Mouse (Mus musculus) limb, embryonic 14.5 days (tissue): ENCODE measurements around the gene Tspo. TPM values are rescaled to one million over a fixed set of nuclear protein-coding genes. Genes with fewer than 3 reads are reported as not detected.
A peak's percentile ranks its signal among the peaks of the same experiment; 100 is the strongest.

Source experiments
- ATAC-seq: fragments of 200-750 bp; cut with Nextera tagmentation; 2 replicates; pipeline ENCODE4 v1.8.0; 2017; ENCODE audit warnings: low read depth, moderate number of reproducible peaks, moderate TSS enrichment; ENCODE audit not compliant: low FRiP score
- DNase-seq: peaks from one replicate; pipeline ENCODE4 v3.0.0-alpha.2; 2015; ENCODE audit warnings: low spot score
- H3K27ac ChIP-seq: fragments of 300-500 bp; sonication (generic); replicated peaks from 2 replicates; pipeline ENCODE4 v1.5.1; 2014; ENCODE audit warnings: low read depth, mild to moderate bottlenecking, low read length, moderate library complexity, mixed read lengths
- H3K27me3 ChIP-seq: fragments of 300-500 bp; sonication (generic); 2 replicates; pipeline ENCODE4 v1.6.1; 2014; ENCODE audit warnings: low read length, mixed read lengths; ENCODE audit not compliant: control insufficient read depth, insufficient read depth
- H3K36me3 ChIP-seq: fragments of 300-500 bp; sonication (generic); 2 replicates; pipeline ENCODE4 v1.6.1; 2014; ENCODE audit warnings: mild to moderate bottlenecking, low read length, moderate library complexity, mixed read lengths; ENCODE audit not compliant: control insufficient read depth, insufficient read depth
- H3K4me1 ChIP-seq: fragments of 300-500 bp; sonication (generic); 2 replicates; pipeline ENCODE4 v1.6.1; 2014; ENCODE audit warnings: antibody characterized with exemption, low read length, mixed read lengths; ENCODE audit not compliant: control insufficient read depth, insufficient read depth
- H3K4me2 ChIP-seq: fragments of 300-500 bp; sonication (generic); replicated peaks from 2 replicates; pipeline ENCODE4 v1.6.1; 2014; ENCODE audit warnings: low read depth, mild to moderate bottlenecking, low read length, moderate library complexity; ENCODE audit not compliant: severe bottlenecking
- H3K4me3 ChIP-seq: fragments of 300-500 bp; sonication (generic); replicated peaks from 2 replicates; pipeline ENCODE4 v1.5.1; 2014; ENCODE audit warnings: low read length
- H3K9ac ChIP-seq: fragments of 300-500 bp; sonication (generic); 2 replicates; pipeline ENCODE4 v1.6.1; 2014; ENCODE audit warnings: mild to moderate bottlenecking, low read depth, low read length, moderate library complexity; ENCODE audit not compliant: severe bottlenecking
- H3K9me3 ChIP-seq: fragments of 300-500 bp; sonication (generic); 2 replicates; pipeline ENCODE4 v1.6.1; 2016; ENCODE audit warnings: low read length; ENCODE audit not compliant: control insufficient read depth
- POLR2A ChIP-seq: fragments of 200-500 bp; IDR thresholded peaks from 2 replicates; pipeline ENCODE4 v1.8.0; 2012; ENCODE audit warnings: inconsistent platforms, mild to moderate bottlenecking, moderate library complexity, borderline replicate concordance; ENCODE audit not compliant: insufficient read depth, insufficient read length; ENCODE audit errors: extremely low read depth
- WGBS: fragments of 180-500 bp; shearing (Covaris S2); extraction: QIAGEN DNeasy Blood & Tissue Kit; methylation state at CpG from one replicate; pipeline ENCODE4 v1.1.7; 2014; 5-methylcytosine and 5-hydroxymethylcytosine counted together
- polyA plus RNA-seq, 2 experiments: library from polyadenylated mRNA; depleted of rRNA in 1 of 2; stranded (reverse) in 1 of 2; unstranded in 1 of 2; fragments of >200 nt; fragmentation: Nextera tagmentation in 1 of 2; extraction: Ambion mirVana in 1 of 2; gene quantifications; 2 replicates each; pipeline versions ENCODE4 v1.2.1 to v1.2.3; 2012 to 2014

Gene Tspo
- polyA plus RNA-seq, 2 experiments: 29.4 to 57.7 TPM

DNA sequence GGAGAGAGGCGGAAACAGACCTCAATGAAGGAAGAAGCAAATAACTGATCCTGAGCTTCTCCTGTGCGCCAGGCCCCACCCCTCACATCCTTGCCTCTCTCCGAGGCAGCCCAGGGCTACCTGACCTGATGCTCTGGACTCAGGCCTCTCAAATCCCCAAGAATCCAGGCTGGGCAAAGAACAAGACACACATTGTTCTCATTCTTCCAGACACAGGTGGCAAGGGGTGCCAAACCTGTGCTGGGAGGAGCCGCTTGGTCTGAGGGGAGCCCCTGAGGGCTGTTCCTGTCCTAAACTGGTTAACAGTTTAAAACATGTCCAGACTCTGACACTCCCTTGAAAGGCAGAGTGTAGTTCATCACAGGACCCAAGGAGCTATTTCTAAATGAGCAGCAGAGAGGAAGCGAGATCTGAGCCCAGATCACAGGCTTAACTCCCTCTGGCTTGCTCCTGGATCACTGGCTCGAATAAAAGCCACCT lies 21.4 kb downstream of the Tspo start:
- WGBS: 86% methylated on average over 6 of the region's 6 CpGs

DNA sequence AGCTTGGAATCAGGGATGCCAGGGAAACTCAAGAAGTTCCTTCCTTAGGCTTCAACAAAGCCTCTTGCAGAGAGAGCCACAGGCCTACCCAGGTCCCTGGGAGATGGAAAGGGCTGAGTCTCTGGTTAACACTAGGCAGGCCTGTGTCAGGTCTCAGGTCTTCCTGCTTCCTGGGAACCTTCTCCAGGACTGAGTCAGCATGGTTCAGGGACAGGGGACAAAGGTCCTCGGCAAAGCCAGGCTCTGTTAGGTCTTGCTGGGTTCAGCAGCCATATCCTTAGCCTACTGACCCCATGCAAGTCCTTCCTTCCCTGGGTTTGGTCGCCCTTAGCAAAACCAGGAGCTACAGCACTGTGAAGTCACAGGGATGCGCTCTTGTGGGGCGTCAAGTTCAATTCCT lies 27.4 kb downstream of the Tspo start:
- Histone ChIP-seq H3K36me3 (peaks cover 28% of the 10 kb centered on the region), H3K27ac (no peak overlapping the region), H3K9me3 (peaks cover 5% of the 10 kb centered on the region; the same call in 1 of the 2 replicates), H3K27me3 (no peaks in the 10 kb centered on the region), H3K4me2 (no peak overlapping the region), H3K4me1 (peaks cover 15% of the 10 kb centered on the region), H3K9ac (no peak overlapping the region), H3K4me3 (no peak overlapping the region)
- ATAC-seq (no peak), DNase-seq (no peak)
- TF ChIP-seq POLR2A: no peak
- WGBS: 92% methylated on average over 4 of the region's 4 CpGs

More for the DNA sequence above, 21.4 kb downstream of the Tspo start:
- Histone ChIP-seq H3K27ac (no peak overlapping the region), H3K36me3 (peaks cover 78% of the 10 kb centered on the region), H3K27me3 (no peaks in the 10 kb centered on the region), H3K4me1 (no peaks in the 10 kb centered on the region), H3K4me3 (no peak overlapping the region), H3K9me3 (peaks cover 6% of the 10 kb centered on the region; the same call in 1 of the 2 replicates), H3K4me2 (no peak overlapping the region), H3K9ac (no peak overlapping the region)
- TF ChIP-seq POLR2A: no peak
- ATAC-seq (no peak), DNase-seq (no peak)

DNA sequence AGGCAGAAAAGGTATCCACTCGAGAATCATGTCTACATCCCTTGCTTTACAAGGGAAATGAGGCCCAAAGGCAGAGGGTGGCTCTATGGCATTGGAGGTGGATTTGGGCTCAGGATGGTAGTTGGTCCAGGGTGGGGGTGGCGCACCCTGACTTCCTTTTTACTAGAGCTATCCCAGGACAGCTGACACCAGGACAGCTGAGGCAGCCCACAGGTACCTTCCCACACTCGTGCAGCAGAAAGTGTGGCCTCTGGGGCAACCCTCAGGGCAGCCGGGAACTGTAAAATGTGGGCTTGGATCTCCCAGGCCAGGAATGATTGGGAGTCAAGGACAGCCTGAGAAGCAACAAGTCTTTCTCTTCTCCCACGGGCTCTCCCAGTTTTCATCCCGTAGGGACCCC lies 28.4 kb downstream of the Tspo start:
- H3K27me3 ChIP-seq: no peaks in the 10 kb centered on the region
- whole genome bisulfite sequencing: 81% methylated on average over 6 of the region's 6 CpGs
- H3K27ac ChIP-seq: no peak overlapping the region
- peaks cover 19% of the 10 kb centered on the region for H3K36me3 ChIP-seq
- H3K9ac ChIP-seq: no peak overlapping the region
- H3K9me3 ChIP-seq: no peaks in the 10 kb centered on the region
- peaks cover 15% of the 10 kb centered on the region for H3K4me1 ChIP-seq
- no peak for DNase-seq
- no peak for ATAC-seq
- H3K4me3 ChIP-seq: no peak overlapping the region
- H3K4me2 ChIP-seq: no peak overlapping the region
- TF ChIP-seq POLR2A: no peak

DNA sequence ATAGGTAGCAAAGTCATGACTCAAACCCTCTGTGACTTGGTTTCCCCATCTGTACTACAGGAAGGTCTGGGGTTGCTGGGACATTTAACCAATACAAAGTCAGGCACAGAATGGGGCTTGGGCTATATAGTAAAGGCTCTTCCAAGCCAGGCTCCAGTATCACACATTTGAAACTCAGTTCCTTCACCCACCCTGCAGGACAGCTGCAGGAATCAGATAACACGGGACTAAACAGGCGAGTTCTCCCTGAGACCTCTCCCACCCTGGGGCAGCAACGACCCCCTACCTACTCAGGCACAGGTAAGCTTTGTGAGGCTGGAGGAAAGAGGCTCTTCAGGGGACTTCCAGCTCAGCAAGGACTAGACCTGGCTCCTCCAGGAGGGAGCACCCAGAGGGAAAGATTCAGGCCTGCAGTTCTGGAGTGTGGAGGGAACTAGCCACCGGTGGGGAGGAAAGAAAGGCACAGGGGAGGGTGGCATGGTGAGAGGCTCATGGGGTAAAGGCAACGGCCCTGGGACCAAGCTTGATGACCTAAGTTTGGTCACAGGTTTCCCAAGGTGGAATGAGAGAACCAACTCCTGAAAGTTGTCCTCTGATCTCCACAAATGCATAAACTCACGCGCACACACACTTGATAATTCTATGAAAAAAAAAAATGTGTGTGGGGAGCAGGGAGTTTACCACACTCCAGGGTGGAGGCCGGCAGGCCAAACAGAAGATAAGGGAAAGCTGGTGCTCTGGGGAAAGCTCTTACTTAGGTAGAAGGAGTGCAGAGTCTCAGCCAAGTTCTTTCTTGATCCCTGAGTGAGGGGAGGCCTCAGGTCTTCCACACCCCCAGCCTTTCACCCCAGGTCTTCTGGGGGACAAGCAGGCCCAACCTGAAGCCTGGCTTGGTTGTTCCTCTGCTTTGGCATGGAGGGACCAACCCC lies 29.1 kb downstream of the Tspo start:
- no peak overlapping the region for H3K27ac ChIP-seq

DNA sequence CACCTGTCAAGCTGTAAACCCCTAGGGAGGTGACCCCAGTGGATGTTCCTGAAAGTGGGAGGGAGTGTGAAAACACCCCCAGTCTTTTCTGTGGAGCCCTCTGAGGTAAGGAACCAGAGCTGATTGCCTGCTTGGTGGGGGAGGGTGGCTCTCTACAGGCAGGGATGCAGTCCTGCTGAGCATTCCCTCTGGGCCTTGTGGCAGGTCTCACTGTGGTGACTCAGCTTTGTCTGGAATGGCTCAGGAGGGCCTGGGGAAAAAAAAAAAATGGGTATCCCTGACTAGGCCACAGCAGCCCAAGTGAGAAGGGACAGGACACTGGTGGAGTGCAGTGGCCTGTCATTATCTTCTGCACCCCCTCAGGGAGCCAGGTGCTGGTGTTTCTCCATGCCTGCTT lies 29.8 kb downstream of the Tspo start:
- peaks cover 10% of the 10 kb centered on the region for H3K36me3 ChIP-seq
- peaks cover 15% of the 10 kb centered on the region for H3K4me1 ChIP-seq
- H3K27ac ChIP-seq: no peak overlapping the region
- H3K4me2 ChIP-seq: peak overlapping the region; percentile 85; the same call in 1 of the 2 replicates
- H3K9me3 ChIP-seq: no peaks in the 10 kb centered on the region
- H3K27me3 ChIP-seq: no peaks in the 10 kb centered on the region
- ATAC-seq (no peak), DNase-seq (no peak)
- TF ChIP-seq POLR2A: no peak
- H3K4me3 ChIP-seq: peak overlapping the region; percentile 79; the same call in 1 of the 2 replicates
- H3K9ac ChIP-seq: no peak overlapping the region

More for the DNA sequence above, 29.1 kb downstream of the Tspo start:
- H3K27me3 ChIP-seq: no peaks in the 10 kb centered on the region
- H3K4me3 ChIP-seq: no peak overlapping the region
- no peak overlapping the region for H3K4me2 ChIP-seq
- TF ChIP-seq POLR2A: no peak
- H3K4me1 ChIP-seq: peaks cover 15% of the 10 kb centered on the region
- DNase-seq: no peak
- peaks cover 14% of the 10 kb centered on the region for H3K36me3 ChIP-seq
- WGBS: 71% methylated on average over 8 of the region's 8 CpGs
- no peaks in the 10 kb centered on the region for H3K9me3 ChIP-seq
- H3K9ac ChIP-seq: no peak overlapping the region
- ATAC-seq: no peak
